Mouse (Mus musculus): ENCODE results near the gene Iqcd. TPM values are rescaled to one million over a fixed set of nuclear protein-coding genes. Genes with fewer than 3 reads are reported as not detected.
A peak's percentile ranks its signal among the peaks of the same experiment; 100 is the strongest.

Gene Iqcd
- polyA plus RNA-seq, 1 experiment from 2014 or later, result 1.5 TPM

DNA sequence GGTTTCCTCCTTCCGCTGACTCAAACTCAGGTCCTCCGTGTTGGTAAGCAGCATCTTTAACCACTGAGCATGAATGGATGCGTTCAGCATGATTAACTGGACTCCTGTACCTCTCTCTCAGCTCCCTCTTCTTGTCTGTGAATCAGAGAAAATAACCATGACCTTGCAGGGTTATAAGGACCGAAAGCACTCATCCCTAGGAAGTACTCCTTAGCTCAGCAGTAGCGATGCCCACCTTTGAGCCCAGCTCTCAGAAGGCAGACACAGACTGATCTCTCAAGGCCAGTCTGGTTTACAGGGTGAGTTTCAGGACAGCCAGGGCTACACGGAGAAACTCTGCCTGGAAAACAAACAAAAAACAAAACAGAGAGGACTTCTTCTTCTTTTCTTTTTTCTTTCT lies 5.7 kb downstream of the Iqcd start:
- Histone ChIP-seq H3K27me3 (ENCODE audit: insufficient read depth, low read length) (no peaks in the 10 kb centered on the region), H3K36me3 (ENCODE audit: insufficient read depth, low read length) (no peaks in the 10 kb centered on the region), H3K4me3 (ENCODE audit: low read length) (no peak overlapping the region), H3K9ac (replicated peaks; ENCODE audit: low read length) (no peak overlapping the region), H3K4me1 (ENCODE audit: insufficient read depth, low read length) (no peaks in the 10 kb centered on the region), H3K27ac (ENCODE audit: low read length) (no peak overlapping the region), H3K4me2 (replicated peaks; ENCODE audit: low read depth, low read length) (no peak overlapping the region), H3K9me3 (ENCODE audit: low read length) (no peaks in the 10 kb centered on the region)
- WGBS, result 83% methylated on average over 6 of the region's 6 CpGs
- ATAC-seq (ENCODE audit: low FRiP score, low TSS enrichment), result no peak

DNA sequence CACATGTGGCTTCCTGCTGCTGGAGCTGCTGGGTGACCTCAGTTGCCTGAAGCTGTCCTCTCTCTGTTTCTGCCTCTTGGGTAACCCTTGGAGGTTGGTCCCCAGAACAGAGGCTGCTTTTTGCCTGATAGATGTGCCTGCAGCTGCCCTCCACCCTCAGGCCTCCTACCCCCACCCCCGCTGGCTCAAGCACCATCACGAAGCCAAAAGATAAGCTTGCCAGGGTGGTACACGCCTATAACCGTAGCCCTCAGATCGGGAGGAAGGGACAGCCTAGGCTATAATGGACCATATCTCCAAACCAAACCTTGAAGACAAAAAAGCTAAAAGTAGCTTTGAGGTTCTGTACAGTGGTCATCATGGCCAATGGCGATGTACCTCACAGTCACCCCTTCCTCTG lies 10.8 kb downstream of the Iqcd start:
- no peak overlapping the region for H3K27ac ChIP-seq (ENCODE audit: low read length)
- WGBS, result 89% methylated on average over 6 of the region's 6 CpGs
- no peaks in the 10 kb centered on the region for H3K9me3 ChIP-seq (ENCODE audit: low read length)
- no peak for ATAC-seq (ENCODE audit: low FRiP score, low TSS enrichment)
- H3K4me1 ChIP-seq (ENCODE audit: insufficient read depth, low read length), result peaks cover 6% of the 10 kb centered on the region; the same call in 1 of the 2 replicates
- no peaks in the 10 kb centered on the region for H3K27me3 ChIP-seq (ENCODE audit: insufficient read depth, low read length)
- H3K9ac ChIP-seq (replicated peaks; ENCODE audit: low read length), result no peak overlapping the region
- no peak overlapping the region for H3K4me2 ChIP-seq (replicated peaks; ENCODE audit: low read depth, low read length)
- no peak overlapping the region for H3K4me3 ChIP-seq (ENCODE audit: low read length)
- H3K36me3 ChIP-seq (ENCODE audit: insufficient read depth, low read length), result no peaks in the 10 kb centered on the region

DNA sequence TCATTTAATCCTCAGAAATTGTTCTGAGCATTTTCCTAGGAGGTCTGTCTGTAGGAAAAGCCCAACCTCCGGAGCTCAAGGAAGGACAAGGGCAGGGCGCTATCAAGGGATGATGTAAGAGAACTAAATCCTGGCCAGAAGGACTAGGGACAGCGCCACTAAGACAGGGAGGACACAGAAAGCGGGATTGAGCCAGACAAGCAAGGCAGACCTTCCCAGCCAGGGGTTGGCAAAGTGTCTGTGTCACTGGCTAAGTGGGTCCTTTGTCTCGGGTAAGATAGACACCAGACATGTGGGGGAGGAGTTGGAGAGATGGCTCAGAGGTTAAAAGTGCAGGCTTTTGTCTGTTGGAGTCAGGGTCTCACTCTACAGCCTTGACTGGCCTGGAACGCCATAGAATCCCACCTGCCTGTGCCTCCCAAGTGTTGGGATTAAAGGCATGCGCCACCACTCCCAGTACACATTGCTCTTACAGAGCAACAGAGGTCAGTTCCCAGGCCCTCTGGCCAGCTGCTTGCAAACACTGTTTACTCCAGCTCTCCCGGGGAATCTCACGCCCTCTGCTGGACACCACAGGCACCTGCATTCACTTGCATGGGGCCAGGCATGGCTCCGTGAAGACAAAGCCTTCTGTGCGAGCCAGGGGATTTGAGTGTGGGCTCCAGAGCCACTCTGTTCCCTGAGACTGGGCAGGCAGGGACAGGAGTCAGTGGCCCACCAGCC lies 12.3 kb downstream of the Iqcd start:
- no peak for ATAC-seq (ENCODE audit: low FRiP score, low TSS enrichment)
- Histone ChIP-seq H3K36me3 (ENCODE audit: insufficient read depth, low read length) (no peaks in the 10 kb centered on the region), H3K27me3 (ENCODE audit: insufficient read depth, low read length) (no peaks in the 10 kb centered on the region), H3K27ac (ENCODE audit: low read length) (no peak overlapping the region), H3K9me3 (ENCODE audit: low read length) (no peaks in the 10 kb centered on the region), H3K4me3 (ENCODE audit: low read length) (no peak overlapping the region), H3K4me1 (ENCODE audit: insufficient read depth, low read length) (peaks cover 13% of the 10 kb centered on the region; the same call in 1 of the 2 replicates), H3K9ac (replicated peaks; ENCODE audit: low read length) (no peak overlapping the region), H3K4me2 (replicated peaks; ENCODE audit: low read depth, low read length) (no peak overlapping the region)
- 55% methylated on average over 11 of the region's 11 CpGs for WGBS

DNA sequence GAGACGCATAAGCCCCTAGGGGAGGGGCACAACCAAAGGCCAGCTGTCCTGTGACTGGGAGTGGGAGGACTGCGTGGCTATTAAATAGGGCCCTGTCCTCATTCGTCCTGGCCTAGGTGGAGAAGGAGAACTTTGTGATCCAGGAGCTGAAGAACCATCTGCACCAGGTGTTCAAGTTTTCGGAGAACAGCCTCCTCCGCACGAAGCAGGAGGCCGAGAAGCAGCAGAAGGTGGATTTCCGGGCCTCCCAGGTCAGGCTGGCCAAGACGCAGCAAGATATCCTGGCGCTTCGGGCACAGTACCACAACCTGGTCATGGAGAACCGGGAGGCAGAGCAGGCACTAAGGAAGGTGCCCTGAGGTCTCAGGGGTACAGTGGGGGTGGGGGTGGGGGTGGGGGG lies 13.4 kb downstream of the Iqcd start:
- ATAC-seq (ENCODE audit: low FRiP score, low TSS enrichment), result no peak
- 80% methylated on average over 12 of the region's 12 CpGs for WGBS

DNA sequence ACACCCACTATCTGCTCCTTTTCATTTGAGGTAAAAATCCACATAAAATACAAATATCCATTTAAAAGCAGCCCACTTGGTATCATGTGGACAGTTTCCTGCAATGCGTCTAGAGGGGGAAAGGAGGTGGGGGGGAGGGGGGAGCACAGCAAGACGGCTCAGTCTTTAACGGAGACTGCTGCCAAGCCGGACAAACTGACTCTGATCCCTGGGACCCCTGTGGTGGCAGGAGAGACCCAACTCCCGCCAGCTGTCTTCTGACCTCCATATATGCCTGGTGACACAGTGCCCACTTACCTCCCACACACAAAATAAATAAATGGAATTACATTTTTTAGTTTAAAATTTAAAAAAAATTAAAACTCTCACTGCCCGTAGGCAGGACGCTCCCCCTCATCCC lies 14.7 kb downstream of the Iqcd start:
- WGBS, result 71% methylated on average over 7 of the region's 7 CpGs
- 0 out of 2 replicates have a peak, but pooled peaks cover 4% of the 10 kb centered on the region for H3K36me3 ChIP-seq (ENCODE audit: insufficient read depth, low read length)
- H3K9ac ChIP-seq (replicated peaks; ENCODE audit: low read length), result no peak overlapping the region
- no peak overlapping the region for H3K27ac ChIP-seq (ENCODE audit: low read length)
- H3K9me3 ChIP-seq (ENCODE audit: low read length), result no peaks in the 10 kb centered on the region
- H3K4me2 ChIP-seq (replicated peaks; ENCODE audit: low read depth, low read length), result no peak overlapping the region
- H3K4me3 ChIP-seq (ENCODE audit: low read length), result no peak overlapping the region
- H3K4me1 ChIP-seq (ENCODE audit: insufficient read depth, low read length), result peaks cover 13% of the 10 kb centered on the region; the same call in 1 of the 2 replicates
- ATAC-seq (ENCODE audit: low FRiP score, low TSS enrichment), result no peak
- H3K27me3 ChIP-seq (ENCODE audit: insufficient read depth, low read length), result no peaks in the 10 kb centered on the region

More for the DNA sequence above, 13.4 kb downstream of the Iqcd start:
- H3K4me3 ChIP-seq (ENCODE audit: low read length), result no peak overlapping the region
- H3K9ac ChIP-seq (replicated peaks; ENCODE audit: low read length), result no peak overlapping the region
- no peak overlapping the region for H3K27ac ChIP-seq (ENCODE audit: low read length)
- peaks cover 13% of the 10 kb centered on the region; the same call in 1 of the 2 replicates for H3K4me1 ChIP-seq (ENCODE audit: insufficient read depth, low read length)
- H3K9me3 ChIP-seq (ENCODE audit: low read length), result no peaks in the 10 kb centered on the region
- no peaks in the 10 kb centered on the region for H3K36me3 ChIP-seq (ENCODE audit: insufficient read depth, low read length)
- no peaks in the 10 kb centered on the region for H3K27me3 ChIP-seq (ENCODE audit: insufficient read depth, low read length)
- no peak overlapping the region for H3K4me2 ChIP-seq (replicated peaks; ENCODE audit: low read depth, low read length)

DNA sequence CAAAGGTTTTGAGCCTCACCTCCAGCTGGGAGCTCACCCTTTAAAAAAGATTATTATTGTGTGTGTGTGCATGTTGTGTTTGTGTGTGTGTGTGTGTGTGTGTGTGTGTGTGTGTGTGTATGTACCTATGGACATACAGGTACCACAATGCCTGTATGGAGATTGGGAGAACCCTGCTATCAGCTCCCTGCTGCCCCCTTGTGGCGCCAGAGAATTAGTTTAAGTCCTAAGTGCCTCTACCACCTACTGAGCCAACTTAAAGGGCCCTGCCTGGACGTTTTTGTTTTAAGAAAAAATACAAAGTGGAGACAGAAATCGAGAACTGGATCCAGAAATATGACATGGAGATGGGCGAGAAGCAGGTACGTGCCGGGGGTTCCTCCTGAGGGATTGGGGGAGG lies 16.0 kb downstream of the Iqcd start:
- H3K27me3 ChIP-seq (ENCODE audit: insufficient read depth, low read length), result no peaks in the 10 kb centered on the region
- no peaks in the 10 kb centered on the region for H3K9me3 ChIP-seq (ENCODE audit: low read length)
- H3K27ac ChIP-seq (ENCODE audit: low read length), result no peak overlapping the region
- peak overlapping the region; percentile 55 for H3K4me2 ChIP-seq (replicated peaks; ENCODE audit: low read depth, low read length)
- H3K4me1 ChIP-seq (ENCODE audit: insufficient read depth, low read length), result peaks cover 13% of the 10 kb centered on the region; the same call in 1 of the 2 replicates
- peak; percentile 56; the same call in 1 of the 2 replicates for ATAC-seq (ENCODE audit: low FRiP score, low TSS enrichment)
- peak overlapping the region; percentile 34 for H3K4me3 ChIP-seq (ENCODE audit: low read length)
- H3K9ac ChIP-seq (replicated peaks; ENCODE audit: low read length), result no peak overlapping the region; the same call in 1 of the 2 replicates
- 0 out of 2 replicates have a peak, but pooled peaks cover 4% of the 10 kb centered on the region for H3K36me3 ChIP-seq (ENCODE audit: insufficient read depth, low read length)
- WGBS, result 2% methylated on average over 6 of the region's 6 CpGs

DNA sequence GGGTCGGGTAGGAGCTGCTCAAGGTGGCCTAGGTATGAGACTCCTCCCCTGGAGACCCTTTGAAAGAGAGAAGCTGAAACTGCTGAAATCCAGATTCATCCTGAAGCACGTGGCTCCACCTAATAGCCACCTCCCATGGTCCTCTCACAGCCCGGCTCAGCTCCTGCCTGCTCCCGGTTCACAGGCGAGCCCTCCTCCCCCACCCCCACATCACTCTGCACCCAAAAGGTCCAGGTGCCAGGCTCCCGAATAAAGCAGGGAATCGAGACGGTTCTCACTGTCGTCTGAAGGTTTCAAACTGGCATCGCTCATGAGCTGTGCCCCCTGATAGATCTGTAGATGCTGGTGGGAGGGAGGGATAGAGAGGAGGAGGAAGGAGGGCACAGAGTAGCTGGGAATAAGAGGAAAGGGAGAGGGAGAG lies 16.4 kb downstream of the Iqcd start:
- 0 out of 2 replicates have a peak, but pooled peaks cover 4% of the 10 kb centered on the region for H3K36me3 ChIP-seq (ENCODE audit: insufficient read depth, low read length)
- peak; percentile 46 for ATAC-seq (ENCODE audit: low FRiP score, low TSS enrichment)
- peak overlapping the region; percentile 55 for H3K4me2 ChIP-seq (replicated peaks; ENCODE audit: low read depth, low read length)
- peak overlapping the region; percentile 34 for H3K4me3 ChIP-seq (ENCODE audit: low read length)
- WGBS, result 1% methylated on average over 10 of the region's 10 CpGs
- peaks cover 13% of the 10 kb centered on the region; the same call in 1 of the 2 replicates for H3K4me1 ChIP-seq (ENCODE audit: insufficient read depth, low read length)
- H3K9me3 ChIP-seq (ENCODE audit: low read length), result no peaks in the 10 kb centered on the region
- peak overlapping the region; percentile 17; the same call in 1 of the 2 replicates for H3K9ac ChIP-seq (replicated peaks; ENCODE audit: low read length)
- no peaks in the 10 kb centered on the region for H3K27me3 ChIP-seq (ENCODE audit: insufficient read depth, low read length)
- no peak overlapping the region for H3K27ac ChIP-seq (ENCODE audit: low read length)

DNA sequence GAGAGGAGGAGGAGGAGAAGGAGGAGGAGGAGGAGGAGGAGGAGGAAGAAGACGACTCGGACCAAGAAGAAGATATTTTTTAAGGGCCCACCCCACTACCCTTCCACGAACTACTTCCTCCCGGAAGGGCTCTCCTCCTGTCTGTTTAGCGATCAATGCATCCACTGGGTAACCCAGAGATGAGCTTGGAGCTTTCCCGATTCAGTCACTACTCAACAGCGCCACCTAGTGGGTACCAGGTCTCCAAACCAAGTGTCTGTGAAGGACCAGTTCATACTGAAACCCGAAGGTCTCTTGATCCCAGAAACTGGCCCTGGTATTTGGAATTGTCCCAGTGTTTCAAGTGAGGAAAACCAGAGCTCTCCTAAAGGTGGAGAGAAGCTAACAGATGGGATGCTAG lies 16.9 kb downstream of the Iqcd start:
- Histone ChIP-seq H3K4me2 (replicated peaks; ENCODE audit: low read depth, low read length) (peak overlapping the region; percentile 55), H3K9me3 (ENCODE audit: low read length) (no peaks in the 10 kb centered on the region), H3K36me3 (ENCODE audit: insufficient read depth, low read length) (0 out of 2 replicates have a peak, but pooled peaks cover 4% of the 10 kb centered on the region), H3K27ac (ENCODE audit: low read length) (no peak overlapping the region), H3K27me3 (ENCODE audit: insufficient read depth, low read length) (no peaks in the 10 kb centered on the region), H3K4me1 (ENCODE audit: insufficient read depth, low read length) (peaks cover 13% of the 10 kb centered on the region; the same call in 1 of the 2 replicates), H3K9ac (replicated peaks; ENCODE audit: low read length) (no peak overlapping the region; the same call in 1 of the 2 replicates), H3K4me3 (ENCODE audit: low read length) (peak overlapping the region; percentile 34)
- WGBS, result under 1% methylated on average over 8 of the region's 8 CpGs
- ATAC-seq (ENCODE audit: low FRiP score, low TSS enrichment), result peak; percentile 69

DNA sequence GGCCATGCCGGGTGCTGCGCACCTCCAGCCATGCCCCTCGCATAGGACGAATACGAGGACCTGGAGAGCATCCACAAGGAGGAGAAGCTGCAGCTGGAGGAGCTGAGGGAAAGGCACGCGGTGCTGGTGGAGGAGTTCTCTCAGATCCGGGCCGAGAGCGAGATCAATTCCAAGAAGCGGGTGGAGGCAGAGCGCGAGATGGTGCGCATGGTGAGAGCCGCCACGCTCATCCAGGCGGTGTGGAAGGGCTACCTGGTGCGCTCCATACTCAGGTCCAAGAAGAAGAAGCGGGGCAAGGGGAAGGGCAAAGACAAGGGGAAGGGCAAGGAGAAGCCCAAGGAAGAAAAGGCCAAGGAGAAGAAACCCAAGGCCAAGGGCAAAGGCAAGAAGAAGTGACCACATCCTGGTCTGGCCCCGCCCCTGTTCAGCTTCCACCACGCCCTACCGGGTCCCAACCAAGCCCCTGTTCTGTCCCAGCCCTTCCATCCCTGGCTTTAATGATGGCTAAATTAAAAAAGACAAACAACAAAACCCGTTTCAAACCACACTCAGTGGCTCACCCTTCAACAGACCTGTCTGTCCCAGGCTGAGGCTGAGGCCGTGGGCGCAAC lies 17.9 kb downstream of the Iqcd start:
- no peak for ATAC-seq (ENCODE audit: low FRiP score, low TSS enrichment)
- H3K9ac ChIP-seq (replicated peaks; ENCODE audit: low read length), result no peak overlapping the region

DNA sequence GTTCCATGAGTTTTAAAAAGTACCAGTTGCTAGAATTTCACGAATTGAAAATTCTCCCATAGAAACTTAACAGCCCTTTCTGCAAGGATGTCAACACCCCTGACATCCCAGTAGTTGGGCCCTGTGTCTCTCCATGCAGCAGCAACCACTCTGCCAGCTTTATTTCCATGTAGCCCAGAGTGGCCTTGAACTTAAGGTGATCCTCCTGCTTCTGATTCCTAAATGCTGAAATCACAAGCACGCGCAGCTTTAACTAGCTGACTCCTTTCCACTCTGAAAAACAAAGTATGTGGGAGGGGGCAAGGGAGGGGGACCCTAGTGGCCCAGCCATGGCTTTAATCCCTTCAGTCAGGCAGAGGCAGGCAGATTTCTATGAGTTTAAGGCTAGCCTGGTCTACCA lies 18.5 kb downstream of the Iqcd start:
- 77% methylated on average over 3 of the region's 3 CpGs for WGBS
- Histone ChIP-seq H3K9ac (replicated peaks; ENCODE audit: low read length) (no peak overlapping the region), H3K36me3 (ENCODE audit: insufficient read depth, low read length) (0 out of 2 replicates have a peak, but pooled peaks cover 4% of the 10 kb centered on the region)

More for the DNA sequence above, 17.9 kb downstream of the Iqcd start:
- H3K9me3 ChIP-seq (ENCODE audit: low read length), result no peaks in the 10 kb centered on the region
- no peak overlapping the region for H3K4me3 ChIP-seq (ENCODE audit: low read length)
- 75% methylated on average over 25 of the region's 25 CpGs for WGBS
- no peak overlapping the region for H3K27ac ChIP-seq (ENCODE audit: low read length)
- 0 out of 2 replicates have a peak, but pooled peaks cover 4% of the 10 kb centered on the region for H3K36me3 ChIP-seq (ENCODE audit: insufficient read depth, low read length)
- H3K27me3 ChIP-seq (ENCODE audit: insufficient read depth, low read length), result no peaks in the 10 kb centered on the region
- peaks cover 15% of the 10 kb centered on the region for H3K4me1 ChIP-seq (ENCODE audit: insufficient read depth, low read length)
- H3K4me2 ChIP-seq (replicated peaks; ENCODE audit: low read depth, low read length), result no peak overlapping the region

More for the DNA sequence above, 18.5 kb downstream of the Iqcd start:
- Histone ChIP-seq H3K4me2 (replicated peaks; ENCODE audit: low read depth, low read length) (no peak overlapping the region), H3K27ac (ENCODE audit: low read length) (no peak overlapping the region), H3K9me3 (ENCODE audit: low read length) (no peaks in the 10 kb centered on the region), H3K4me1 (ENCODE audit: insufficient read depth, low read length) (peaks cover 15% of the 10 kb centered on the region), H3K4me3 (ENCODE audit: low read length) (no peak overlapping the region), H3K27me3 (ENCODE audit: insufficient read depth, low read length) (no peaks in the 10 kb centered on the region)
- ATAC-seq (ENCODE audit: low FRiP score, low TSS enrichment), result no peak

All from kidney, embryonic 16.5 days (tissue).